Mouse (Mus musculus) heart, adult 2 months (tissue): ENCODE results near the gene Slc2a8. TPM values are rescaled to one million over a fixed set of nuclear protein-coding genes. Genes with fewer than 3 reads are reported as not detected.

Source experiments
- DNase-seq, 2 experiments: peaks; one replicate each; pipeline ENCODE4 v3.0.0; 2021
- H3K27ac ChIP-seq: fragments of 200-600 bp; 2 replicates; pipeline ENCODE4 v1.8.1; 2022
- H3K27me3 ChIP-seq: fragments of 200-500 bp; 2 replicates; pipeline ENCODE4 v1.6.1; 2012; ENCODE audit warnings: mild to moderate bottlenecking, low read length, inconsistent platforms, mixed read lengths; ENCODE audit not compliant: control insufficient read depth, insufficient read depth
- H3K36me3 ChIP-seq: fragments of 200-500 bp; 2 replicates; pipeline ENCODE4 v1.6.1; 2012; ENCODE audit warnings: low read length, inconsistent platforms; ENCODE audit not compliant: control insufficient read depth, insufficient read depth
- H3K4me1 ChIP-seq: fragments of 200-500 bp; 2 replicates; pipeline ENCODE4 v1.6.1; 2011; ENCODE audit warnings: low read length; ENCODE audit not compliant: control insufficient read depth, insufficient read depth
- H3K4me3 ChIP-seq: fragments of 200-600 bp; 2 replicates; pipeline ENCODE4 v1.8.1; 2022
- H3K79me2 ChIP-seq: fragments of 200-500 bp; replicated peaks from 2 replicates; pipeline ENCODE4 v1.6.1; 2012; ENCODE audit warnings: mild to moderate bottlenecking, inconsistent platforms, low read length, moderate library complexity, mixed read lengths; ENCODE audit not compliant: control insufficient read depth, insufficient read depth
- H3K9ac ChIP-seq: fragments of 200-500 bp; 2 replicates; pipeline ENCODE4 v1.6.1; 2012; ENCODE audit warnings: low read depth, mild to moderate bottlenecking, control low read depth, inconsistent platforms, low read length, mixed read lengths
- CTCF ChIP-seq: fragments of 200-600 bp; IDR thresholded peaks from 2 replicates; pipeline ENCODE4 v1.8.1; 2022; ENCODE audit warnings: antibody characterized with exemption, mild to moderate bottlenecking, moderate library complexity
- EP300 ChIP-seq: fragments of 200-500 bp; IDR thresholded peaks from 2 replicates; pipeline ENCODE4 v1.6.1; 2011; ENCODE audit warnings: low read depth, low read length, control low read depth; ENCODE audit not compliant: insufficient read depth
- POLR2A ChIP-seq: fragments of 200-500 bp; IDR thresholded peaks from 2 replicates; pipeline ENCODE4 v1.6.1; 2011; ENCODE audit warnings: mild to moderate bottlenecking, low read depth, low read length, control low read depth; ENCODE audit not compliant: insufficient read depth
- whole genome bisulfite sequencing: fragments of 180-500 bp; shearing (Covaris S2); methylation state at CpG from one replicate; pipeline ENCODE4 v1.1.7; 2018; 5-methylcytosine and 5-hydroxymethylcytosine counted together
- intact Hi-C: fragments of 180-260 bp; cut with DNase I; formaldehyde crosslinking; loops from one replicate; pipeline ENCODE4 v1.15.1; 2025
- polyA plus RNA-seq: library from polyadenylated mRNA; depleted of rRNA; stranded (reverse); fragments of >200 nt; gene quantifications from 2 replicates; pipeline ENCODE4 v1.2.3, GENCODE M21; 2012
- total RNA-seq, 2 experiments: library from RNA; stranded (reverse); gene quantifications; 2 replicates each; pipeline ENCODE4 v1.2.3; 2021

The Slc2a8 gene
- total and polyA plus RNA-seq, 3 experiments: 12.8 to 35.7 (median 16.6) TPM

DNA sequence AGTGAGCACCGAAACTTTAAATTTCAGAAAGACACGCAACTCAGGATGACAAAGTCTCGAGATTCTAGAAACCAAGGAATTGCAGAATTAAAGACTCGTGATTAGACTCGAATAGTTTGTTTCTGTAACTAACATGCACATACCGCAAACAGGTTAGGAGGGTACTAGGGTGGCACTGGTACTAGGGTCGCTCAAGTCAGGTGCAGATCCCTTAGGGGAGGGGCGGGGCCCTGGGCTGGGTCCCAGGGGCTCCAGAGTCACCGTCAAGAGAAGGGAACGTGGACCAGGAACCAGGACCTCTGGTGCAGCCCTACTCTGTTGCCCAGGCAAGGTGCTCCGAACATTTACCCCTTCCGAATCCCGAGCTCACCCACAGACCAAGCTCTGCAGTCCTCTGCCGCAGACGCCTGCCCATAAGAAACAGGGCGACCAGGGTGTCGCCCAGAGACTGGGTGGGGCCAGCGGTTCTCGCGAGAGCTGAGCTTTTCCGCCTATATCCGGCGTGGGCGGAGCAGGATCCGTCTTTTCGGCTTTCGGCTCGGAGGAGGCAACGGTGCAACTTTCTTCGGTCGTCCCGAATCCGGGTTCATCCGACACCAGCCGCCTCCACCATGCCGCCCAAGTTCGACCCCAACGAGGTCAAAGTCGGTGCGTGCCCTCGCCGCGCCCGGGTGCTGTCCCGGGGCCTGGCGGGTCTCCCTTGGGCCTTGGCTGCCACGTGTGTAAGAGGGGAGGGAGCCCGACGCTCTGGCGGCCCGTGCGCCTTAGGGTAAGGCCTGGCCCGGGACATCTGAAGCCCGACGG is 20.5 kb downstream of the Slc2a8 start, which contains the start of the genes Rpl12 and Lrsam1:
Gene Rpl12, plus strand, starts transcription at position 368 of the 804 bp plus-strand sequence.
Gene Lrsam1, minus strand, starts transcription at position 423 of the 804 bp plus-strand sequence.
- Histone ChIP-seq H3K79me2 (no peaks in the 10 kb centered on the region), H3K36me3 (no peaks in the 10 kb centered on the region), H3K27me3 (no peaks in the 10 kb centered on the region), H3K9ac (peak within 1 kb of the TSS; percentile 71), H3K4me1 (peaks cover 5% of the 10 kb centered on the region), H3K4me3 (peak within 1 kb of the TSS; percentile 75), H3K27ac (peak within 1 kb of the TSS; percentile 75)
- WGBS: 2% methylated on average over 55 of the region's 55 CpGs
- TF ChIP-seq POLR2A: peak; percentile 93
- no peak for TF ChIP-seq CTCF
- peak; percentile 64; the same call in 1 of the 2 replicates for TF ChIP-seq EP300
- intact Hi-C loops: no loop called here
- DNase-seq: peak; percentile 95 to 97

DNA sequence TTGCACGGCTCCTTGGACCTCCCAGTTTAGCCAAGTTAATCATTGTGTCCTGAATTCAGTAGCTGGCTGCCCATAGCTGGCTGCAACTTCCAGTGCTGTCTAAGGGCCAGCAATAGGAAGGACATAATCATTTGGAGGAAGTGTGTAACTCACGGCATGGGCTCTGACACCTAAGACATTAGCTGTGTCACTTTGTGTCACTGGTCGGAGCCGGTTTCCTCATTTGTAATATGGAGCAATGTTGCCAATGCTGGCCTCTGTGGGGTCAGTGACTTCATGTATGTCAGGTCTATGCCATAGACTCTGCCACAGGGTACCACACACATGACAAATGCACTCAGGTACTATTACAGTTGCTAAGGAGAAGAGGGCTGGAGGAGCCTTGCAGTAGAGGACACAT is 21.6 kb downstream of the Slc2a8 start:
- no peaks in the 10 kb centered on the region for H3K36me3 ChIP-seq
- TF ChIP-seq POLR2A: no peak
- no peak for TF ChIP-seq EP300
- no peak for TF ChIP-seq CTCF
- WGBS: 75% methylated on average over 4 of the region's 4 CpGs
- H3K9ac ChIP-seq: no peak overlapping the region
- H3K4me3 ChIP-seq: no peak overlapping the region
- peaks cover 5% of the 10 kb centered on the region for H3K4me1 ChIP-seq
- intact Hi-C loops: no loop called here
- no peak overlapping the region for H3K27ac ChIP-seq
- H3K27me3 ChIP-seq: no peaks in the 10 kb centered on the region
- no peaks in the 10 kb centered on the region for H3K79me2 ChIP-seq
- no peak for DNase-seq

DNA sequence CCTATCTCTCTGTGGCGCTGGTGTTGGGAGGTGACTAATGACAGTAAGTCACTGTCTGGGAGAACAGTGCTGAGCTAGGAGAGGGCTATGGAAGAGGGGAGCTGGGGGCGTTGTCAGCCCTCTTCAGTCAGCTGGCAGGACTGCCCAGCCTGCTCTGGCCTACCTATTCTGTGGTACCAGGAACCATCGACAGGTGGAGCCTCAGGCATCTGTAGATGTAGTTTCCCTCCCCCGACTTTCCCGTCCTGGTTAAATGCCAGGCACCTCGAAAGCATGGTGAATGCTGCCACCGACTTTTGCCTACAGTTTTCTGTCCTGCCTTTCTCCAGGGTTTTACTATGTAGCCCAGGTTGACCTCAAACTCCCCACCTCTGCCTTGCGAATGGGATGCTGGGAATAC is 24.5 kb downstream of the Slc2a8 start:
- Histone ChIP-seq H3K36me3 (no peaks in the 10 kb centered on the region), H3K4me1 (peaks cover 5% of the 10 kb centered on the region), H3K79me2 (no peaks in the 10 kb centered on the region), H3K4me3 (no peak overlapping the region), H3K27ac (no peak overlapping the region), H3K27me3 (no peaks in the 10 kb centered on the region), H3K9ac (no peak overlapping the region)
- no peak for TF ChIP-seq POLR2A
- peak; percentile 22; the same call in 1 of the 2 replicates for TF ChIP-seq CTCF
- 57% methylated on average over 8 of the region's 8 CpGs for WGBS
- DNase-seq: no peak
- intact Hi-C loops: no loop called here

DNA sequence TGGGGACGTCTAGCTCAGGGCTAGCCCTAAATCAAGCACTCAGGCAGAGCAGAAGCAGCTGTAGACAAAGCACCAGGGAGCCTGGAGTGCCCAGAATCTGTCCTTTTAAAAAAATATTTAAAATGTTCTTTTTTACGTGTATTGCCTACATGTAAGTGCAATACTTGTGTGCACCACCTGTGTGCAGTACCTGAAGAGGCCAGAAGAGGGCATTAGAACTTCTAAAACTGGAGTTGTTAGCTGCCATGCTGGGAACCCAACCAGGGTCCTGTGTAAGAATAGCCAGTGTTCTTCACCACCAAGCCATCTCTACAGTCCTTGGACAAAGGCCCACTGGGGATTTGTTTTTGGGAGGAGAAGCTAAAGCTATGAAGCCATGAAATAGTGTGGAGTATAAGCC is 27.3 kb downstream of the Slc2a8 start:
- H3K4me1 ChIP-seq: no peaks in the 10 kb centered on the region
- TF ChIP-seq EP300 (no peak), POLR2A (no peak), CTCF (peak; percentile 54)
- H3K27ac ChIP-seq: no peak overlapping the region
- H3K4me3 ChIP-seq: no peak overlapping the region
- no peak for DNase-seq
- no peak overlapping the region for H3K9ac ChIP-seq
- no peaks in the 10 kb centered on the region for H3K27me3 ChIP-seq
- H3K36me3 ChIP-seq: no peaks in the 10 kb centered on the region
- WGBS: 96% methylated on average over 2 of the region's 2 CpGs
- no peaks in the 10 kb centered on the region for H3K79me2 ChIP-seq
- intact Hi-C loops: no loop called here

DNA sequence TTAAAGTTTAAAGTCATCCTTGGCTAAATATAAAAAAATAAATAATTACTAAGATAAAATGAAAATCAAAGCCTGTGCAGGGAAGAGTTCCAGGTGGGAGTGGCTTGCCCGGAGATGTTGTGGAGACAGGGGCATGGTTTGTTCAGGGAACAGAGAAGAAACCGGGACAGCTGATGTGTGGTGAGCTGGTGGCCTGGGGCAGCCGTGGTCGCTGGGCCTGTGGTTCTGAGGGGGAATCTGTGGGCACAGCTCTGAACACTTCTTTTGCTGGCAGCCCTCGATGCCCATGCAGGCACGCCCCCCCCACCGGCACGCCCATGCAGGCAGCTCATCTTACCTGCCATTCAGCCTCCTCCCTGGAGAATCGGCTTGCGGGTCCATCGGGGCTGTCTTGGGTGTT is 34.4 kb downstream of the Slc2a8 start:
- DNase-seq: no peak
- TF ChIP-seq POLR2A: no peak
- no peak for TF ChIP-seq EP300
- TF ChIP-seq CTCF: no peak
- H3K4me3 ChIP-seq: no peak overlapping the region
- no peaks in the 10 kb centered on the region for H3K27me3 ChIP-seq
- WGBS: 91% methylated on average over 11 of the region's 11 CpGs
- no peak overlapping the region for H3K27ac ChIP-seq
- H3K36me3 ChIP-seq: no peaks in the 10 kb centered on the region
- H3K4me1 ChIP-seq: no peaks in the 10 kb centered on the region
- intact Hi-C loops: no loop called here
- no peaks in the 10 kb centered on the region for H3K79me2 ChIP-seq
- H3K9ac ChIP-seq: no peak overlapping the region

DNA sequence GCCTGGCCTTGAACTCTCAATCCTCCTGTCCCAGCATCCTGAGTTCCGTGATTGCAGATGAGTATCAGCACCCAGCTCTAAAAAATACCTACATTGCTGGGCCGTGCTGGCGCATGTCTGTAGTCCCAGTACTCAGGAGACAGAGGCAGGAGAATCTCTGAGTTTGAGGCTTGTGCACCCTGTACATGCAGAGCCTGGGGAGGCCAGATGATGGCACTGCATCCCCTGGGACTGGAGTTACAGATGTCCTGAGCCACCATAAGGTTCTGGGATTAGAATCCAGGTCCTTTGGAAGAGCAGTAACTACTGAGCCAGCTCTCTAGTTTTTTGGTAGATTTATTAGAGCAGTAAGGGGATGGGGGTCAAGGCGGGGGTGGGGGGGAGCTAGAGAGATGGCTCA is 41.4 kb downstream of the Slc2a8 start:
- H3K36me3 ChIP-seq: no peaks in the 10 kb centered on the region
- no peak overlapping the region for H3K27ac ChIP-seq
- intact Hi-C loops: no loop called here
- 92% methylated on average over 4 of the region's 4 CpGs for WGBS
- 0 out of 2 replicates have a peak, but pooled peaks have one; percentile 1 for TF ChIP-seq CTCF
- no peak for TF ChIP-seq EP300
- TF ChIP-seq POLR2A: no peak
- no peaks in the 10 kb centered on the region for H3K4me1 ChIP-seq
- H3K4me3 ChIP-seq: no peak overlapping the region
- H3K27me3 ChIP-seq: no peaks in the 10 kb centered on the region
- no peak for DNase-seq
- no peak overlapping the region for H3K9ac ChIP-seq
- H3K79me2 ChIP-seq: no peaks in the 10 kb centered on the region
